Mouse (Mus musculus) liver, adult 2 months (tissue): ENCODE measurements around the gene Snrk.

Experiments
- CTCF ChIP-seq: fragments of 200-500 bp; IDR thresholded peaks from 2 replicates; pipeline ENCODE4 v1.5.1; 2011; ENCODE audit warnings: low read depth, low read length, control low read depth
- POLR2A ChIP-seq: fragments of 200-500 bp; IDR thresholded peaks from 2 replicates; pipeline ENCODE4 v1.6.1; 2011; ENCODE audit warnings: low read length, control low read depth; ENCODE audit not compliant: insufficient read depth; ENCODE audit errors: extremely low read depth

- TF ChIP-seq CTCF = no peak
- TF ChIP-seq POLR2A = no peak
These were observed 32.4 kb upstream of the Snrk start for GRCm38 (mm10) chr9:122084636-122085035.
